Mouse (Mus musculus) heart, postnatal 14 days (tissue): ENCODE data around the gene Kcnk4. TPM values are rescaled to one million over a fixed set of nuclear protein-coding genes. Genes with fewer than 3 reads are reported as not detected.

ENCODE experiments used
- DNase-seq, 2 experiments: peaks; one replicate each; pipeline ENCODE4 v3.0.0; 2021 to 2022
- intact Hi-C: fragments of 180-260 bp; cut with DNase I; formaldehyde crosslinking; loops from one replicate; pipeline ENCODE4 v1.15.1; 2025
- total RNA-seq, 2 experiments: library from RNA; stranded (reverse); gene quantifications; 2 replicates each; pipeline ENCODE4 v1.2.3; 2021

The Kcnk4 gene
- total RNA-seq, 2 experiments from 2014 or later = 0.26 TPM; not detected in 1

DNA sequence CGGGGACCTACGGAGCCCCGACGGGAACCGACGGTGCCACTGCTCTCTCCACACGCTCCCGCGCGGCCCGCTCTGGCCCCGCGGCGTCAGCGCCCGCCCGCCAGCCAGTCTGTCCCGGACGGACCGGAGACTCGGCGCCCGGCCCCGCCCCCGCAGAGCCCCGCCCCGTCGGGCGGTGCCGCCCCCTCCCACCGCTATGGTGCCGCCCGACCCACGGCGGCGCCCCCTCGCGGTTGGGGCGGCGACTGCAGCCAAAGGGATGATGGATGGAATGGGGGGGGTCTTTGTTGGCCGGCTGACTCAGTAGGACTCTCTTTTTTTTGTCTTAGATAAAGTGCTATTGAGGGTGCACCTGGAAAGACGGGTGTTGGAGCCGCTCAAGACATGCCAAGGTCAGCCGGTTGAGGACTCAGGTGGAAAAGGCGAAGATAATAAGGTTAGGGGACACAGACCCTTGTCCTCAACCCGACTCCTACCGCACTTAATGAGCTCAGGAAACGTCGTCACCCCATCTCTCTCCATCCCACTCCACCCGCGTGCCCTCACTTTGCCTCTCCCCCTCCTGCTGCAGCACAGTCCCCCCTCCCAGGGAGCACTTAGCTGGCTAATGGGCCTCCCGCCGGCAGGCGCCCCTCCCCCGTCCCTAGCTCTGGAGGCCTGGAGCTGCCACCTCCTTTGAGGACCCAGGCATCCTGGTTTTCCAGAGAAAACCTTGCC lies 35.5 kb upstream of the Kcnk4 start:
- peak; percentile 87 to 89 for DNase-seq
- intact Hi-C loops = loop anchor here (1.0 to 2.0 kb wide), 2 partner anchors 15 to 46 kb away; no protein-coding TSS in a partner anchor

GRCm38 (mm10) chr19:6969291-6969664 lies 35.0 kb upstream of the Kcnk4 start:
- intact Hi-C loops = loop anchor here (2.0 kb wide), 1 partner anchor 14 kb away; no protein-coding TSS in a partner anchor
- DNase-seq = no peak

GRCm38 (mm10) chr19:6968491-6969271 lies 34.4 kb upstream of the Kcnk4 start:
- DNase-seq = no peak
- intact Hi-C loops = loop anchor here (2.0 kb wide), 1 partner anchor 14 kb away; no protein-coding TSS in a partner anchor

DNA sequence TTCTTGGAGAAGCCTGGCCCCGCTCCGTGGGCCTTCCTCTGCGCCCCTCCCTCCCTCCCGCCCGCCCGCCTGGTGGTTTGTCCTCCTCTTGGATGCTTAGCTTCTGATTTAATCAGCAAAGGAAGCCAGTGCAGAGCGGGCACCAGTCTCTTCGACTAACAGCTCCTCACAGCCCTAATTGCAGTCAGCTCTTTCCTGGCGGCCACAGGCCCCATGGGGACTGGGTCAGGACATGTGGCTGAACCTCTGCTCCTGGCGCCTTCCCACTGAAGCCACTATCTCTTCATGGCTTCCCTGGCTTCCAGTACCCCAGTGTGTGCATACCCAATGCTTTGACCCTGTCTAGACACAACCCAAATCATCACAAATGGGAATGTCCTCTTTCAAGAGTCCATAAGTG lies 22.1 kb upstream of the Kcnk4 start:
- intact Hi-C loops = no loop called here
- DNase-seq = no peak

GRCm38 (mm10) chr19:6955424-6955823 lies 21.1 kb upstream of the Kcnk4 start:
- peak in 1 of 2 experiments; percentile 50 for DNase-seq
- intact Hi-C loops = loop anchor here (2.0 kb wide), 1 partner anchor 13 kb away; no protein-coding TSS in a partner anchor

DNA sequence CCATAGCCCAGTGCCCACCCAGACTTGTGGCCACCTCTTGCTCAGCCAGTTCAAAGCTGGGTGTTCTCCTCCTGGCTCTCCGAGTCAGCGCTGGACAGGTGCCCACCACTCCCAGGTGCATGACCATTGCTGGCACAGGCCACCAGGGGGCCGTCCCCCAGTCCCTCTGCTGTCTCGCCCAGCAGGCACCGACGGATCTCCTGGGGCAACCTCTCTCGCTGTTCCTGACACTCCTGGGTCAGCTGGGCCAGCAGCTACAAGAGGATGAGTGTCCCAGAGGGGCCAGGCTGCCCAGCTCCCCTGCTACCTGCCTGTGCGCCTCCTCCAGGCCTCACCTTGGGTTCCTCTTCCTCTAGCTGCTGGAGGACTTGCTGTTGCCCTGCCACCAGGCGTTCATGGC lies 19.7 kb upstream of the Kcnk4 start:
- DNase-seq = peak in 1 of 2 experiments; percentile 67
- intact Hi-C loops = loop anchor here (2.0 kb wide), 1 partner anchor 15 kb away; no protein-coding TSS in a partner anchor

GRCm38 (mm10) chr19:6952712-6953037 lies 18.4 kb upstream of the Kcnk4 start:
- intact Hi-C loops = no loop called here

DNA sequence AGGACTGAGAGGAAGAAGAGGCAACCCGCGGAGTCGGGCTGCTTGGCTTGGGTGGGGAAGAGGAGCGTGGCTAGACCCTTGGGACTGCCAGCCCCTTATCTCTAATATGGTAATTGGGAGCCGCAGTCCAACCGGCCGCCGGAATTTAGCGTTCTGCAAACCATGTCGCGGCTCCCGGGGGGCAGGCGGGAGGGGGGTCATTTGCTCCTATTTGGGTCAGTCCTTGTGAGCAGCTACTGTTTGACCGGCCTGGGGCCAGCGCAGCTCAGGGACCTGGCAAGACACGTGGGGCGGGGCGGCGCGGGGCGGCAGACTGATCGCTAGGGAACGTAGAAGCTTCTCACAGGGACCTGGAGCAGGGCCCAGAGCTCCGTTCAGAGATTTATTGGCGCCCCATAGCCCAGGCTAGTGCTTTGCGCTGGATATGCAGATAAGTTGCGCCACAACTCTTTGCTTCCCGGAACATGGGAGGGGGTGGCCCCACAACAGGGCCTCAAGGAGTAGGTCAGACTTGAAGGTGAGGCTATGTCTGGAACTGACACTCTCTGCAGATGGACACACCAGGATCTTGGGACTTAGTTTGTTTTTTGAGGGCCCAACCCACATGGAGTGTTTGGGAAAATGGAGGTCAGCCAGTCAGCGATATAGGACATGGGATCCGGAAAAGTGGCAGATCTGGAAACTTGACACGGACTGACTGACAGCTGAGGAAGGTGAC lies 17.8 kb upstream of the Kcnk4 start:
- peak; percentile 86 to 90 for DNase-seq
- intact Hi-C loops = no loop called here

More at GRCm38 (mm10) chr19:6952712-6953037, 18.4 kb upstream of the Kcnk4 start:
- peak; percentile 55 to 57 for DNase-seq

- intact Hi-C loops = no loop called here
- DNase-seq = peak; percentile 92 to 95
Observed at GRCm38 (mm10) chr19:6951381-6951968, 17.2 kb upstream of the Kcnk4 start.

DNA sequence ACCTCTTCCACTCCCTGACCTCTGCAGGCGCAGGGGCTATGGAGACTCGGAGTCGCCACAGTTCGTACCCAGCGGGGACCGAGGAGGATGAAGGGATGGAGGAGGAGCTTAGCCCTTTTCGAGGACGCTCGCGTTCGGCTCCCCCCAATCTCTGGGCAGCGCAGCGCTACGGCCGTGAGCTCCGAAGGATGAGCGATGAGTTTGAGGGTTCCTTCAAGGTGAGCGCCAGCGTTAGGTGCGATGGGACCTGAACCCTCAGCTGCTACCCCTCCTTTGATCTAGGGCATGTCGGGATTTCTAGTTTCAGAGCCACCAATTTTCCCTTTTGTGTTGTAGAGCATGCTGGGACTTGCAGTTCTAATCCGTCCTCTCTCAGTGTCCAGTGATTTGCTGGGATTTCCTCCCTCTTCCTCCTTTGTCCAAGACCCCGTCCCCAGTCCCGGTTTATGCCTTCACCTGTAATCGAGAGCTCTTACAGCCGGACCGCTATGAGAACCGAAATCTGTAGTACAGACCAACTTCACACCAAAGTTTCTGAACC lies 16.4 kb upstream of the Kcnk4 start:
- intact Hi-C loops = no loop called here
- DNase-seq = peak; percentile 47 to 53

GRCm38 (mm10) chr19:6949951-6950350 lies 15.6 kb upstream of the Kcnk4 start:
- intact Hi-C loops = loop anchor here (5.0 kb wide), 1 partner anchor 703 kb away; no protein-coding TSS in a partner anchor
- no peak for DNase-seq

DNA sequence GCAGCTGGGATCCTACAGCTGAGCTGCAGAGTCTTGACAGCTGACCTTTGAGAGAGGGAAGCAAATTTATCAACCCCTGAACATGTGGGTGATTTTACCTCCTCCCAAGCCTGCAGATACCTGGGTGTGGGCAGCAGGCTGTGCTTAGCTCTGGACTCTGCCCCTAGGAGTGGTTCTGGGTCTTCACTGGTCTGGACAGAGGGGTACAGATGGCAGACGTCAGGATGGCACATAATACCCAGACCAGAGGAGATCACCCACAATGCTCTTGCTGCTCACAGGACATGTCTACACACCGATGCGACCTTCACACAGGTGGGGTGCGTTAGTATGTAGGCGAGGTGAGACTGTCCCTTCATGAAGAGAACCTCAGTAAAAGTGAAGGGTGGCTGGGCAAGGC lies 15.2 kb upstream of the Kcnk4 start:
- no peak for DNase-seq
- intact Hi-C loops = loop anchor here (5.0 kb wide), 1 partner anchor 702 kb away; no protein-coding TSS in a partner anchor

DNA sequence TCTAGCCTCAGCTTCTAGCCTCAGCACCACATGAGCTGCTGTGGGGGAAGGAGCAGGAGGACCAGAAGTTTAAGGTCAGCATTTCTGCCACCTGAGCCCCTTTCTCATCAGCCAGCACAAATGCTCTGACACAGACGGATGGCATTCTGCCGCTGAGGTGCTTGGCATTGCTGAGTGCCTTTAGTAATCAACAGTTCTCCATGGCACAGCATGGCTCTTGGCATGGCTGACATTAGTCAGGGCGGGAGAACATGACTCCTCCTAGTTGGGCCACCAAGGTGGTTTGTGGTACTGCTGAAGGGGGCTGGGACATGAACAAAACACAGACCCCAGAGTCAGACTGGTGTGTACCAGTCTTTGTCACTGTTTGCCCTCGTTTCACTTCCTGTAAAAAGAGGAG lies 13.9 kb upstream of the Kcnk4 start:
- intact Hi-C loops = loop anchor here (5.0 kb wide), 1 partner anchor 701 kb away; no protein-coding TSS in a partner anchor
- DNase-seq = no peak

GRCm38 (mm10) chr19:6947742-6948141 lies 13.4 kb upstream of the Kcnk4 start:
- intact Hi-C loops = loop anchor here (5.0 kb wide), 1 partner anchor 700 kb away; no protein-coding TSS in a partner anchor
- no peak for DNase-seq

DNA sequence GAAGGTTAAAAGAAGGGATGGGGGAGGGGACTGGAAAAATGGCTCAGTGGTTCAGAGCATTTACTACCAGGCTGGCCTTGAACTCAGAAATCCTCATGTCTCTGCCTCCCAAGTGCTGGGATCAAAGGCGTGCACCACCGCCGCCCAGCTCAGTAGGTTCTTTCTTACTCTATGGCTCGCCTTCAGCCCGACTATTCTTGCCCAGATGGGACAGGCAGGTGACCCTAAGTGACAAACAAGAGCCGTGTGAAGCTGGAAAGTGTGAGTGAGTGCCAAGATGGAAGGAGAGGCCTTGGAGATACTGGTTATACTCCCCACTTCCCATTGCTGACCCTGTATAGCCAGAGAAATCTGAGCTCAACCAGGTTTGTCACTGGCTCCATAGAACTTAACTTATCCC lies 9.4 kb upstream of the Kcnk4 start:
- no peak for DNase-seq
- intact Hi-C loops = no loop called here

- DNase-seq = no peak
- intact Hi-C loops = no loop called here
Observed at GRCm38 (mm10) chr19:6942764-6943163, 8.4 kb upstream of the Kcnk4 start.

- intact Hi-C loops = no loop called here
- peak; percentile 94 to 95 for DNase-seq
Observed at GRCm38 (mm10) chr19:6942249-6942691, 8.0 kb upstream of the Kcnk4 start, which contains the start of gene Gpr137. Gene Gpr137 (minus strand): TSS chr19:6942480.

- intact Hi-C loops = loop anchor here (2.0 kb wide), 1 partner anchor 17 kb away; the partner anchor contains the start of gene Catsperz
- DNase-seq = peak; percentile 97 to 99
Observed at GRCm38 (mm10) chr19:6941372-6942248, 7.3 kb upstream of the Kcnk4 start, which contains the start of gene Bad. Gene Bad (plus strand): TSS chr19:6941861.
